Mouse (Mus musculus) MEL (cell line): ENCODE results near the gene Gng7. TPM values are rescaled to one million over a fixed set of nuclear protein-coding genes. Genes with fewer than 3 reads are reported as not detected.

ENCODE experiments used
- DNase-seq: peaks from one replicate; pipeline ENCODE4 v3.0.0; 2011; ENCODE audit warnings: low read depth, low spot score
- H3K27ac ChIP-seq: 2 replicates; pipeline ENCODE4 v1.5.1; 2012; ENCODE audit warnings: low read depth, mild to moderate bottlenecking, control low read depth, low read length, moderate library complexity; ENCODE audit not compliant: control insufficient read depth
- H3K27me3 ChIP-seq, 2 experiments: fragments of 150-350 bp in 1 of 2; sonication (generic) in 1 of 2; 2 replicates each; pipeline ENCODE4 v1.6.1; 2012; ENCODE audit warnings: low read length in 2 of 2, mild to moderate bottlenecking in 2 of 2, improper control_type of control experiment in 1 of 2, moderate library complexity in 1 of 2; ENCODE audit not compliant: insufficient read depth in 2 of 2, control insufficient read depth in 1 of 2
- H3K36me3 ChIP-seq, 2 experiments: 2 replicates each; pipeline ENCODE4 v1.6.1; 2012 to 2014; ENCODE audit warnings: low read length in 2 of 2, improper control_type of control experiment in 1 of 2, inconsistent platforms in 1 of 2, mild to moderate bottlenecking in 1 of 2; ENCODE audit not compliant: insufficient read depth in 2 of 2, control insufficient read depth in 1 of 2
- H3K4me1 ChIP-seq, 2 experiments: fragments of 150-350 bp in 1 of 2; sonication (generic) in 1 of 2; 2 replicates each; pipeline ENCODE4 v1.6.1; 2012; ENCODE audit warnings: low read length in 2 of 2, improper control_type of control experiment in 1 of 2, mild to moderate bottlenecking in 1 of 2; ENCODE audit not compliant: insufficient read depth in 2 of 2, control insufficient read depth in 1 of 2
- H3K4me3 ChIP-seq, 2 experiments: fragments of 150-350 bp in 1 of 2; sonication (generic) in 1 of 2; 2 replicates each; pipeline ENCODE4 v1.5.1; 2012; ENCODE audit warnings: low read depth in 2 of 2, low read length in 2 of 2, mild to moderate bottlenecking in 2 of 2, moderate library complexity in 2 of 2, control low read depth in 1 of 2, improper control_type of control experiment in 1 of 2; ENCODE audit not compliant: control insufficient read depth in 1 of 2, insufficient read depth in 1 of 2
- H3K79me2 ChIP-seq: 2 replicates; pipeline ENCODE4 v1.6.1; 2012; ENCODE audit warnings: mild to moderate bottlenecking, low read length, moderate library complexity; ENCODE audit not compliant: control insufficient read depth, poor library complexity, insufficient read depth
- H3K9ac ChIP-seq: 2 replicates; pipeline ENCODE4 v1.6.1; 2012; ENCODE audit warnings: low read depth, mild to moderate bottlenecking, control low read depth, low read length, moderate library complexity; ENCODE audit not compliant: control insufficient read depth, poor library complexity, severe bottlenecking
- H3K9me3 ChIP-seq: fragments of 150-350 bp; sonication (generic); replicated peaks from 2 replicates; pipeline ENCODE4 v1.6.1; 2012; ENCODE audit warnings: mild to moderate bottlenecking, low read length, improper control_type of control experiment, moderate library complexity; ENCODE audit not compliant: insufficient read depth
- ELF1 ChIP-seq: IDR thresholded peaks from 2 replicates; pipeline ENCODE4 v1.6.1; 2014; ENCODE audit warnings: low read depth, mild to moderate bottlenecking, inconsistent platforms, low read length, improper control_type of control experiment, moderate library complexity
- EP300 ChIP-seq, 2 experiments: IDR thresholded peaks; 2 replicates each; pipeline ENCODE4 v1.6.1; 2011; ENCODE audit warnings: improper control_type of control experiment in 2 of 2, low read length in 2 of 2, low read depth in 1 of 2, mild to moderate bottlenecking in 1 of 2
- ETS1 ChIP-seq: IDR thresholded peaks from 2 replicates; pipeline ENCODE4 v1.6.1; 2012; ENCODE audit warnings: low read depth, mild to moderate bottlenecking, inconsistent platforms, low read length, improper control_type of control experiment, moderate library complexity
- GABPA ChIP-seq: IDR thresholded peaks from 2 replicates; pipeline ENCODE4 v1.6.1; 2012; ENCODE audit warnings: low read depth, mild to moderate bottlenecking, inconsistent platforms, low read length, improper control_type of control experiment, moderate library complexity
- GATA1 ChIP-seq: IDR thresholded peaks from 2 replicates; pipeline ENCODE4 v1.6.1; 2011; ENCODE audit warnings: low read depth, low read length, improper control_type of control experiment
- HCFC1 ChIP-seq: IDR thresholded peaks from 2 replicates; pipeline ENCODE4 v1.6.1; 2012; ENCODE audit warnings: low read depth, mild to moderate bottlenecking, inconsistent platforms, low read length, improper control_type of control experiment, moderate library complexity
- KAT2A ChIP-seq: conservative IDR thresholded peaks from 2 replicates; pipeline ENCODE4 v1.6.1; 2012; ENCODE audit warnings: low read depth, low read length, improper control_type of control experiment, inconsistent platforms
- MAFK ChIP-seq: IDR thresholded peaks from 2 replicates; pipeline ENCODE4 v1.6.1; 2011; ENCODE audit warnings: low read depth, mild to moderate bottlenecking, low read length, improper control_type of control experiment, borderline replicate concordance
- MAX ChIP-seq: IDR thresholded peaks from 2 replicates; pipeline ENCODE4 v1.6.1; 2011; ENCODE audit warnings: low read length, improper control_type of control experiment
- MAZ ChIP-seq: IDR thresholded peaks from 2 replicates; pipeline ENCODE4 v1.6.1; 2012; ENCODE audit warnings: low read depth, mild to moderate bottlenecking, inconsistent platforms, low read length, improper control_type of control experiment
- MEF2A ChIP-seq: IDR thresholded peaks from 2 replicates; pipeline ENCODE4 v1.6.1; 2014; ENCODE audit warnings: low read depth, mild to moderate bottlenecking, inconsistent platforms, low read length, improper control_type of control experiment; ENCODE audit not compliant: poor library complexity, insufficient replicate concordance, severe bottlenecking; ENCODE audit errors: extremely low read depth
- MXI1 ChIP-seq: IDR thresholded peaks from 2 replicates; pipeline ENCODE4 v1.6.1; 2011; ENCODE audit warnings: mild to moderate bottlenecking, low read depth, low read length, improper control_type of control experiment
- MYC ChIP-seq: IDR thresholded peaks from 2 replicates; pipeline ENCODE4 v1.6.1; 2011; ENCODE audit warnings: low read depth, mild to moderate bottlenecking, low read length, improper control_type of control experiment, moderate library complexity
- POLR2AphosphoS5 ChIP-seq: IDR thresholded peaks from 2 replicates; pipeline ENCODE4 v1.6.1; 2012; ENCODE audit warnings: low read depth, borderline replicate concordance, mild to moderate bottlenecking, inconsistent platforms, low read length, moderate library complexity, mixed read lengths
- RAD21 ChIP-seq: IDR thresholded peaks from 2 replicates; pipeline ENCODE4 v1.6.1; 2011; ENCODE audit warnings: mild to moderate bottlenecking, low read depth, low read length, improper control_type of control experiment
- SIN3A ChIP-seq: IDR thresholded peaks from 2 replicates; pipeline ENCODE4 v1.6.1; 2012; ENCODE audit warnings: low read length, improper control_type of control experiment, inconsistent platforms
- SMC3 ChIP-seq: IDR thresholded peaks from 2 replicates; pipeline ENCODE4 v1.6.1; 2011; ENCODE audit warnings: low read depth, low read length, improper control_type of control experiment
- TBP ChIP-seq: IDR thresholded peaks from 2 replicates; pipeline ENCODE4 v1.8.0; 2011; ENCODE audit warnings: low read depth, low read length, improper control_type of control experiment
- TCF12 ChIP-seq: IDR thresholded peaks from 2 replicates; pipeline ENCODE4 v1.6.1; 2014; ENCODE audit warnings: low read depth, mild to moderate bottlenecking, inconsistent platforms, low read length, improper control_type of control experiment, moderate library complexity
- UBTF ChIP-seq: IDR thresholded peaks from 2 replicates; pipeline ENCODE4 v1.6.1; 2012; ENCODE audit warnings: low read depth, mild to moderate bottlenecking, inconsistent platforms, low read length, improper control_type of control experiment, moderate library complexity, borderline replicate concordance; ENCODE audit not compliant: insufficient read depth
- USF2 ChIP-seq, 2 experiments: IDR thresholded peaks; 2 replicates each; pipeline ENCODE4 v1.6.1; 2011 to 2012; ENCODE audit warnings: improper control_type of control experiment in 2 of 2, low read length in 2 of 2, borderline replicate concordance in 1 of 2, inconsistent platforms in 1 of 2, low read depth in 1 of 2, mild to moderate bottlenecking in 1 of 2; ENCODE audit not compliant: insufficient read depth in 1 of 2
- ZC3H11A ChIP-seq: IDR thresholded peaks from 2 replicates; pipeline ENCODE4 v1.6.1; 2012; ENCODE audit warnings: low read depth, mild to moderate bottlenecking, inconsistent platforms, low read length, improper control_type of control experiment
- ZKSCAN1 ChIP-seq: IDR thresholded peaks from 2 replicates; pipeline ENCODE4 v1.6.1; 2012; ENCODE audit warnings: low read depth, mild to moderate bottlenecking, inconsistent platforms, low read length, improper control_type of control experiment, moderate library complexity
- polyA plus RNA-seq, 2 experiments: library from polyadenylated mRNA; stranded (reverse) in 1 of 2; unstranded in 1 of 2; fragments of >175 nt in 1 of 2; fragments of >200 nt in 1 of 2; gene quantifications; 2 replicates each; pipeline versions ENCODE4 v1.2.1 to v1.2.4; 2012; ENCODE audit warnings: low replicate concordance in 2 of 2, low read depth in 1 of 2; ENCODE audit not compliant: insufficient read length in 2 of 2, insufficient read depth in 1 of 2, missing spikeins in 1 of 2
- total RNA-seq: library from RNA; depleted of rRNA; stranded (reverse); fragments of 300-350 nt; gene quantifications from 2 replicates; pipeline ENCODE4 v1.2.3, GENCODE M21; 2012

The Gng7 gene
- total and polyA plus RNA-seq, 3 experiments = 1.3 to 6.2 TPM; not detected in 1

- Histone ChIP-seq H3K79me2 (no peaks in the 10 kb centered on the region), H3K9me3 (no peaks in the 10 kb centered on the region), H3K9ac (no peak overlapping the region), H3K4me3 (no peak overlapping the region), H3K27me3 (no peaks in the 10 kb centered on the region), H3K36me3 (peaks cover 0 to 19% of the 10 kb centered on the region in 2 experiments; a peak in 2 of 4 replicates), H3K4me1 (peaks cover 5 to 32% of the 10 kb centered on the region in 2 experiments; a peak in 3 of 4 replicates), H3K27ac (no peak overlapping the region)
- TF ChIP-seq MEF2A (no peak), MYC (peak; percentile 31; the same call in 1 of the 2 replicates), GABPA (no peak), SIN3A (0 out of 2 replicates have a peak, but pooled peaks have one; percentile 33), GATA1 (peak; percentile 68), TBP (no peak), HCFC1 (no peak), ETS1 (no peak), EP300 (IDR thresholded peaks at IDR 0.05; ENCODE audit: low read depth in 1 of 2, low read length in 2 of 2) (peak in 1 of 2 experiments; percentile 37; a peak in 1 of 4 replicates), RAD21 (no peak), MAX (no peak), MAFK (no peak), USF2 (IDR thresholded peaks at IDR 0.05; ENCODE audit: borderline replicate concordance in 1 of 2, insufficient read depth in 1 of 2, low read depth in 1 of 2, low read length in 2 of 2) (no peak), TCF12 (0 out of 2 replicates have a peak, but pooled peaks have one; percentile 19)
- peak; percentile 63 for DNase-seq
These were observed 62.9 kb downstream of the Gng7 start for GRCm38 (mm10) chr10:80951761-80952390.

GRCm38 (mm10) chr10:80950314-80950713, 64.4 kb downstream of the Gng7 start:
- TF ChIP-seq MAX (no peak), ETS1 (no peak), ZKSCAN1 (no peak), KAT2A (no peak), POLR2AphosphoS5 (no peak), UBTF (no peak), MXI1 (no peak), SMC3 (no peak), ELF1 (no peak), SIN3A (no peak), ZC3H11A (no peak), MYC (no peak), MAZ (no peak)
- Histone ChIP-seq H3K27ac (no peak overlapping the region), H3K9ac (no peak overlapping the region), H3K79me2 (no peaks in the 10 kb centered on the region), H3K4me3 (no peak overlapping the region), H3K9me3 (no peaks in the 10 kb centered on the region), H3K36me3 (peaks cover 0 to 19% of the 10 kb centered on the region in 2 experiments; a peak in 2 of 4 replicates), H3K27me3 (no peaks in the 10 kb centered on the region), H3K4me1 (peaks cover 5 to 32% of the 10 kb centered on the region in 2 experiments; a peak in 3 of 4 replicates)
- DNase-seq = peak; percentile 40
